Mouse (Mus musculus): ENCODE data around the gene Anxa11. TPM values are rescaled to one million over a fixed set of nuclear protein-coding genes. Genes with fewer than 3 reads are reported as not detected.
"Not testable (repeated sequence)": the region's sequence is repeated elsewhere in the genome, so short reads cannot be mapped to it uniquely, and the experiment has no call there.

The Anxa11 gene
- polyA plus RNA-seq, 1 experiment = 59.2 TPM

DNA sequence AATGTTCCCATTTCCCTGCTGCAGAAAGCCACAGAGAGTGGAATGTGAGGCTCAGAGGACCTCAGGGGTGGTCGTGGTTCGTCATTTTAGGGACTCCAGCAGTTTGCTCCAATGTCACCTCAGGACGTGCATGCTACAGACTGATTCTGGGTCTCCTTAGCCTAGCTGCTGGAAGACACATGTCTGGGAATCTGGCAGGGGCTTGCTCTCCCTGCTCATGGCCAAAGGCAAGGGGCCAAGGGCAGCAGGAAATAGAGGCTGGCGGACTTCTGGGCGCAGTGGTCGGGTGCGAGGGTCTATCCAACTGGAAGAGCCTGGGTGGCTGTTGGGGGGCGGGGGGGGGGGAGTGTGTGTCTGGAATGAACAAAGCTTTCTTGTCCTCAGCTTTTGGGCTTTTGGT is 67.0 kb downstream of the Anxa11 start:
- not testable (repeated sequence) for H3K27me3 ChIP-seq (ENCODE audit: control insufficient read depth, insufficient read depth, low read length); H3K36me3 ChIP-seq (ENCODE audit: control insufficient read depth, insufficient read depth, low read length); H3K4me3 ChIP-seq (ENCODE audit: control insufficient read depth, low read depth, low read length)

DNA sequence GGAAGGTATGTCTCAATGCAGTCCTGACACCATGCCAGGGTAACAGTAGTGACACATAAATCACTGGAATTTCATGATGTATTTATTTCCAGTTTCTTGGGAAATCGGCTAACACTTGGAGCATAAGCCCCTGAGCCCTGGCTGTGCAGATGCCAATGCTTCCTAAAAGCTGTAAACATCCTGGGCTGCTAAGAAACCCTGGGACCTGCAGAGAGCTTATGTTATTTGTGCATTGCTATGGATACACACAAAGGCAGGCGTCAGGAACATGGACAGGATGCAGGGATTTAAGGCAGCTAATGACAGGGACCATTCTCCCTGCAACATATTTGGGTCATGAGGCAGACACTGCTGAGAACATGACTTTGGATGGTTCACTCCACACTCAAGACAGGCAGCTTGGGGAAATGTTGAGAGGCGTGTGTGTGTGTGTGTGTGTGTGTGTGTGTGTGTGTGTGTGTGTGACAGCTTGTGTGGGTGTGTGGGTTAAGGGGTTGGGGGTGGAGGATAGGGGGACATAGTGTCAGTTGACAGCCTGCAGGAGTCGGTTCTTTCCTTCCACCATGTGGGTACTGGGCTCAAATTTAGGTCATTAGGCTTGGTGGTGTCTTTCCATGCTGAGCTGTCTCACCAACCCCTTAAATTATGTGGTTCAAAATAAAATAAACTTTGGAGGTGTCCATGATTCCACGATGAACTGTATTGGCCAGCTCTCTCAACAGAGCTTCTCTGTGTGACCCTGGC is 76.6 kb downstream of the Anxa11 start:
- H3K4me1 ChIP-seq (ENCODE audit: control insufficient read depth, insufficient read depth, low read length); H3K27me3 ChIP-seq (ENCODE audit: control insufficient read depth, insufficient read depth, low read length); H3K36me3 ChIP-seq (ENCODE audit: control insufficient read depth, insufficient read depth, low read length); H3K27ac ChIP-seq (ENCODE audit: control insufficient read depth, insufficient read depth, low read depth, low read length); H3K4me3 ChIP-seq (ENCODE audit: control insufficient read depth, low read depth, low read length): not testable (repeated sequence)

More for the DNA sequence above, 67.0 kb downstream of the Anxa11 start:
- H3K27ac ChIP-seq (ENCODE audit: control insufficient read depth, insufficient read depth, low read depth, low read length); H3K4me1 ChIP-seq (ENCODE audit: control insufficient read depth, insufficient read depth, low read length): not testable (repeated sequence)

- not testable (repeated sequence) for H3K4me1 ChIP-seq (ENCODE audit: control insufficient read depth, insufficient read depth, low read length); H3K4me3 ChIP-seq (ENCODE audit: control insufficient read depth, low read depth, low read length); H3K27ac ChIP-seq (ENCODE audit: control insufficient read depth, insufficient read depth, low read depth, low read length); H3K36me3 ChIP-seq (ENCODE audit: control insufficient read depth, insufficient read depth, low read length); H3K27me3 ChIP-seq (ENCODE audit: control insufficient read depth, insufficient read depth, low read length)
These were observed 85.0 kb downstream of the Anxa11 start for GRCm38 (mm10) chr14:25926814-25927561.

DNA sequence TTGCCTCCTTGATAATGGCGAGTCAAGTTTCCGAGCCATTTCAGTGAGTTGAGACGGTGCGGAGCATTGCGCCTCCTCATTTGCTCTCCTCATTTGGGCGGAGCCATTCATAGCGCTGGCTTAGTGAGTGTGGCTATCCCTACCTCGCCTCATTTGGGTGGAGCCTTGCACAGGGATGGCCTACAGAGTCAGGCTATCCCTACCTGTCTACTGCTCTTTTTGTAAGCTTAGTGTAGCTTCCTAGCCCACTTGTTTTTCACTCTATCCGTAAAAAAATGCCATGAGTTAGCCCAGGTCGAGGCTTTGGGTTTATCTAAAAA is 85.6 kb downstream of the Anxa11 start, which contains the start of gene Tmem254a:
TSS of gene Tmem254a (minus strand) at position 111 of the 320 bp plus-strand sequence.
- H3K27ac ChIP-seq (ENCODE audit: control insufficient read depth, insufficient read depth, low read depth, low read length); H3K27me3 ChIP-seq (ENCODE audit: control insufficient read depth, insufficient read depth, low read length); H3K36me3 ChIP-seq (ENCODE audit: control insufficient read depth, insufficient read depth, low read length); H3K4me1 ChIP-seq (ENCODE audit: control insufficient read depth, insufficient read depth, low read length); H3K4me3 ChIP-seq (ENCODE audit: control insufficient read depth, low read depth, low read length): not testable (repeated sequence)

Other genes with a start within 250 kb of the Anxa11 start
- 11.6 and 12.5 TPM in 2 replicates for gene Ppif, start 148.0 kb upstream of the Anxa11 start, polyA plus RNA-seq (2012; rRNA removed)
- gene Zcchc24, start 73.1 kb upstream of the Anxa11 start, polyA plus RNA-seq (2012; rRNA removed) = 2.7 TPM in 2 replicates
- 1.9 TPM in 2 replicates for gene Plac9a, start 60.9 kb downstream of the Anxa11 start, polyA plus RNA-seq (2012; rRNA removed)
- gene Tmem254a, start 85.5 kb downstream of the Anxa11 start, polyA plus RNA-seq (2012; rRNA removed) = 0.74 and 1.1 TPM in 2 replicates
- gene Cphx1, start 96.1 kb downstream of the Anxa11 start, polyA plus RNA-seq (2012; rRNA removed) = 0.06 TPM in 1 of 2 replicates, not detected in the other
- 0.07 and 0.12 TPM in 2 replicates for gene Duxbl1, start 136.4 kb downstream of the Anxa11 start, polyA plus RNA-seq (2012; rRNA removed)
- 8.4 and 19.8 TPM in 2 replicates for gene Gm9780, start 200.6 kb downstream of the Anxa11 start, polyA plus RNA-seq (2012; rRNA removed)
- 2.1 TPM in 1 of 2 replicates, not detected in the other for gene Tmem254c, start 225.2 kb downstream of the Anxa11 start, polyA plus RNA-seq (2012; rRNA removed)
- gene Cphx2, start 239.4 kb downstream of the Anxa11 start, polyA plus RNA-seq (2012; rRNA removed) = not detected in 2 replicates
- not detected in 2 replicates for gene Cphx3, start 240.1 kb downstream of the Anxa11 start, polyA plus RNA-seq (2012; rRNA removed)

All from testis, adult 2 months (tissue).